Mouse (Mus musculus): ENCODE measurements around the gene Xpc. TPM values are rescaled to one million over a fixed set of nuclear protein-coding genes. Genes with fewer than 3 reads are reported as not detected.

The Xpc gene
- total RNA-seq, 1 experiment: 17.6 TPM

- no peak overlapping the region for H3K27ac ChIP-seq (ENCODE audit: insufficient read depth, low read depth, low read length, poor library complexity, severe bottlenecking)
- DNase-seq (ENCODE audit: low read depth, low spot score): no peak
- peaks cover 25% of the 10 kb centered on the region for H3K36me3 ChIP-seq (ENCODE audit: control insufficient read depth, insufficient read depth, low read length, poor library complexity, severe bottlenecking)
- H3K9me3 ChIP-seq (ENCODE audit: control insufficient read depth, insufficient read depth, low read depth, low read length): no peaks in the 10 kb centered on the region
- no peak for TF ChIP-seq MAFK (IDR thresholded peaks at IDR 0.05; ENCODE audit: insufficient read depth, low read depth, low read length)
- no peak for TF ChIP-seq CHD2 (IDR thresholded peaks at IDR 0.05; ENCODE audit: low read depth, low read length)
- no peak for TF ChIP-seq HCFC1 (IDR thresholded peaks at IDR 0.05; ENCODE audit: borderline replicate concordance, insufficient read depth, low read length)
- no peak for TF ChIP-seq ZC3H11A (IDR thresholded peaks at IDR 0.05; ENCODE audit: borderline replicate concordance, low read depth, low read length)
- TF ChIP-seq ZNF384 (IDR thresholded peaks at IDR 0.05; ENCODE audit: low read depth, low read length): no peak
- no peak overlapping the region; the same call in 1 of the 2 replicates for H3K9ac ChIP-seq (ENCODE audit: insufficient read depth, low read depth, low read length, poor library complexity, severe bottlenecking)
- H3K4me3 ChIP-seq (ENCODE audit: insufficient read depth in 1 of 2, low read depth in 1 of 2, low read length in 2 of 2, poor library complexity in 1 of 2, severe bottlenecking in 1 of 2): no peak overlapping the region
- in situ Hi-C loops (cut with MboI; ENCODE audit: low sequenced_read_pairs in 2 of 2, unreplicated experiment in 2 of 2): no loop called here
- H3K4me1 ChIP-seq (ENCODE audit: control insufficient read depth in 2 of 2, insufficient read depth in 2 of 2, low read length in 2 of 2, poor library complexity in 1 of 2): peaks cover 9 to 27% of the 10 kb centered on the region in 2 experiments
Observed at GRCm38 (mm10) chr6:91470712-91471111, 45.0 kb downstream of the Xpc start.

DNA sequence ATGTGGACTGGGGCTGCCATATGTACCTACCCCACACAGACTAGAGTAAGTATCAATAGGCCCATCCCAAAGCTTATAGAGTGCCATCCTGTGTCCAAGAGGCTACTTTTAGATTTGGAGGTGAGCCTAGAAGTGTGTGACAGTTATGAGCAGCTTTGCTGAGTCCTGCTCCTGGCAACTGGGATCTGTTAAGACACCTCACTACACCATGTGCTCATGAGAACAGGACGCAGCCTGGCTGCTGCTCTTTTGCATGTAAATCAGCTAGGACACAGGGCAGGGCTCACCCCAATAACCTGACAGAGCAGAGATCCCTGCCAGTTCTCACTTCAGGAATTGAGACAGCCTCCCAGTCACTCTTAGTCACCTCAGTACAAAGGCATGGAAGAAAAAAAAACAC lies 48.6 kb downstream of the Xpc start:
- H3K36me3 ChIP-seq (ENCODE audit: control insufficient read depth, insufficient read depth, low read length, poor library complexity, severe bottlenecking): peaks cover 40% of the 10 kb centered on the region
- no peak overlapping the region for H3K4me3 ChIP-seq (ENCODE audit: insufficient read depth in 1 of 2, low read depth in 1 of 2, low read length in 2 of 2, poor library complexity in 1 of 2, severe bottlenecking in 1 of 2)
- H3K9ac ChIP-seq (ENCODE audit: insufficient read depth, low read depth, low read length, poor library complexity, severe bottlenecking): no peak overlapping the region
- no peak for DNase-seq (ENCODE audit: low read depth, low spot score)
- H3K27ac ChIP-seq (ENCODE audit: insufficient read depth, low read depth, low read length, poor library complexity, severe bottlenecking): no peak overlapping the region
- no peaks in the 10 kb centered on the region for H3K9me3 ChIP-seq (ENCODE audit: control insufficient read depth, insufficient read depth, low read depth, low read length)
- H3K4me1 ChIP-seq (ENCODE audit: control insufficient read depth in 2 of 2, insufficient read depth in 2 of 2, low read length in 2 of 2, poor library complexity in 1 of 2): peaks cover 9 to 22% of the 10 kb centered on the region in 2 experiments
- in situ Hi-C loops (cut with MboI; ENCODE audit: low sequenced_read_pairs in 2 of 2, unreplicated experiment in 2 of 2): no loop called here
- TF ChIP-seq ZC3H11A (IDR thresholded peaks at IDR 0.05; ENCODE audit: borderline replicate concordance, low read depth, low read length): no peak
- TF ChIP-seq CHD2 (IDR thresholded peaks at IDR 0.05; ENCODE audit: low read depth, low read length): no peak
- TF ChIP-seq ZNF384 (IDR thresholded peaks at IDR 0.05; ENCODE audit: low read depth, low read length): no peak
- no peak for TF ChIP-seq HCFC1 (IDR thresholded peaks at IDR 0.05; ENCODE audit: borderline replicate concordance, insufficient read depth, low read length)
- no peak for TF ChIP-seq MAFK (IDR thresholded peaks at IDR 0.05; ENCODE audit: insufficient read depth, low read depth, low read length)

- Histone ChIP-seq H3K9ac (ENCODE audit: insufficient read depth, low read depth, low read length, poor library complexity, severe bottlenecking) (no peak overlapping the region), H3K9me3 (ENCODE audit: control insufficient read depth, insufficient read depth, low read depth, low read length) (no peaks in the 10 kb centered on the region), H3K27ac (ENCODE audit: insufficient read depth, low read depth, low read length, poor library complexity, severe bottlenecking) (no peak overlapping the region), H3K4me3 (ENCODE audit: insufficient read depth in 1 of 2, low read depth in 1 of 2, low read length in 2 of 2, poor library complexity in 1 of 2, severe bottlenecking in 1 of 2) (no peak overlapping the region), H3K36me3 (ENCODE audit: control insufficient read depth, insufficient read depth, low read length, poor library complexity, severe bottlenecking) (peaks cover 40% of the 10 kb centered on the region), H3K4me1 (ENCODE audit: control insufficient read depth in 2 of 2, insufficient read depth in 2 of 2, low read length in 2 of 2, poor library complexity in 1 of 2) (peaks cover 8 to 21% of the 10 kb centered on the region in 2 experiments)
- in situ Hi-C loops (cut with MboI; ENCODE audit: low sequenced_read_pairs in 2 of 2, unreplicated experiment in 2 of 2): no loop called here
- TF ChIP-seq ZC3H11A (IDR thresholded peaks at IDR 0.05; ENCODE audit: borderline replicate concordance, low read depth, low read length) (no peak), HCFC1 (IDR thresholded peaks at IDR 0.05; ENCODE audit: borderline replicate concordance, insufficient read depth, low read length) (no peak), ZNF384 (IDR thresholded peaks at IDR 0.05; ENCODE audit: low read depth, low read length) (no peak), MAFK (IDR thresholded peaks at IDR 0.05; ENCODE audit: insufficient read depth, low read depth, low read length) (no peak)
- DNase-seq (ENCODE audit: low read depth, low spot score): no peak
Observed at GRCm38 (mm10) chr6:91465756-91466155, 49.9 kb downstream of the Xpc start.

DNA sequence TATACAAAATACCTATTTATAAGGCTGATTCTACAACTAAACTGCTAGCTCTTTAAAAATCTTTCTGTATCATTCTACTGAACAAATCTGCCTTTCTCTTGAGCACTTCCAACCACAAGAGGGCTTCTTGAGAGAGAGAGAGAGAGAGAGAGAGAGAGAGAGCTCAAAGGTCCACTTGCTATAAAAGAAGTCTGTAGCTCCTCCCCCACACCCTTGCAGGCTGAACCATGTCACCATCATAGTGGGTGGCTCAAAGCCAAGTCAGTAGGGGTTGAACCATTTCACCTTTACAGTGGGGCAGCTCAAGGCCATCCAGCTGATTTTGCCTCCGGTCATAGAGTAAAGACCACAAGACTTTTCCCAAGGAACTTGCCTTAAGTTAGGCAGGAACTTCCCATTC lies 56.2 kb downstream of the Xpc start:
- no peaks in the 10 kb centered on the region for H3K4me1 ChIP-seq (ENCODE audit: control insufficient read depth in 2 of 2, insufficient read depth in 2 of 2, low read length in 2 of 2, poor library complexity in 1 of 2)
- H3K27ac ChIP-seq (ENCODE audit: insufficient read depth, low read depth, low read length, poor library complexity, severe bottlenecking): no peak overlapping the region
- no peak overlapping the region for H3K9ac ChIP-seq (ENCODE audit: insufficient read depth, low read depth, low read length, poor library complexity, severe bottlenecking)
- TF ChIP-seq ZC3H11A (IDR thresholded peaks at IDR 0.05; ENCODE audit: borderline replicate concordance, low read depth, low read length): no peak
- no peak for TF ChIP-seq HCFC1 (IDR thresholded peaks at IDR 0.05; ENCODE audit: borderline replicate concordance, insufficient read depth, low read length)
- TF ChIP-seq ZNF384 (IDR thresholded peaks at IDR 0.05; ENCODE audit: low read depth, low read length): no peak
- no peak for TF ChIP-seq MAFK (IDR thresholded peaks at IDR 0.05; ENCODE audit: insufficient read depth, low read depth, low read length)
- TF ChIP-seq CHD2 (IDR thresholded peaks at IDR 0.05; ENCODE audit: low read depth, low read length): no peak
- in situ Hi-C loops (cut with MboI; ENCODE audit: low sequenced_read_pairs in 2 of 2, unreplicated experiment in 2 of 2): no loop called here
- H3K4me3 ChIP-seq (ENCODE audit: insufficient read depth in 1 of 2, low read depth in 1 of 2, low read length in 2 of 2, poor library complexity in 1 of 2, severe bottlenecking in 1 of 2): no peak overlapping the region
- peaks cover 9% of the 10 kb centered on the region for H3K36me3 ChIP-seq (ENCODE audit: control insufficient read depth, insufficient read depth, low read length, poor library complexity, severe bottlenecking)
- DNase-seq (ENCODE audit: low read depth, low spot score): no peak
- no peaks in the 10 kb centered on the region for H3K9me3 ChIP-seq (ENCODE audit: control insufficient read depth, insufficient read depth, low read depth, low read length)

DNA sequence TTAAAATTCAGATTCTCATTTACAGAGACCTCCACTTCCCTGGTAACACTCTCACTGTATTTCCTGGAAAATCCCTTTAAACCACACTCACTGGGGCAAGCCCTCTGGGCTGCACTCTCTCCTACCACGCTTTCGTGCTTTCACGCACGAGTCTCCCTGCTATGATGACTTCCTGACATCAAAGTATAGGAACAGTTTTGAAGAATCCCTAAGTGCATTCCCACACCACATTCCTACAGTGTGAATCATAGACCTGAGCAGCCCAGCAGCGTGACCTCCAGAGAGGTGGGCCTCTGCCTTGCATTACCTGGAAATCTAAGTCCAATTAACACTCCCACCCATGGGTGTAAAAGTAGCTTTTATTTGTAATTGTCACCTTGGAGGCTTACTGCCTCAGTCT lies 61.1 kb downstream of the Xpc start:
- in situ Hi-C loops (cut with MboI; ENCODE audit: low sequenced_read_pairs in 2 of 2, unreplicated experiment in 2 of 2): no loop called here
- Histone ChIP-seq H3K9ac (ENCODE audit: insufficient read depth, low read depth, low read length, poor library complexity, severe bottlenecking) (no peak overlapping the region), H3K36me3 (ENCODE audit: control insufficient read depth, insufficient read depth, low read length, poor library complexity, severe bottlenecking) (no peaks in the 10 kb centered on the region), H3K27ac (ENCODE audit: insufficient read depth, low read depth, low read length, poor library complexity, severe bottlenecking) (no peak overlapping the region), H3K4me3 (ENCODE audit: insufficient read depth in 1 of 2, low read depth in 1 of 2, low read length in 2 of 2, poor library complexity in 1 of 2, severe bottlenecking in 1 of 2) (no peak overlapping the region), H3K9me3 (ENCODE audit: control insufficient read depth, insufficient read depth, low read depth, low read length) (no peaks in the 10 kb centered on the region), H3K4me1 (ENCODE audit: control insufficient read depth in 2 of 2, insufficient read depth in 2 of 2, low read length in 2 of 2, poor library complexity in 1 of 2) (0 out of 4 replicates have a peak, but pooled peaks cover 0 to 2% of the 10 kb centered on the region in 2 experiments)
- TF ChIP-seq MAFK (IDR thresholded peaks at IDR 0.05; ENCODE audit: insufficient read depth, low read depth, low read length): no peak
- TF ChIP-seq HCFC1 (IDR thresholded peaks at IDR 0.05; ENCODE audit: borderline replicate concordance, insufficient read depth, low read length): no peak
- TF ChIP-seq ZNF384 (IDR thresholded peaks at IDR 0.05; ENCODE audit: low read depth, low read length): no peak
- TF ChIP-seq ZC3H11A (IDR thresholded peaks at IDR 0.05; ENCODE audit: borderline replicate concordance, low read depth, low read length): no peak
- no peak for TF ChIP-seq CHD2 (IDR thresholded peaks at IDR 0.05; ENCODE audit: low read depth, low read length)
- DNase-seq (ENCODE audit: low read depth, low spot score): no peak
